8 mouse cellular contexts compared by ENCODE assay signal in genomic region chr3:79567703-79568362, GRCm38 (mm10). TPM values are rescaled to one million over a fixed set of nuclear protein-coding genes. Genes with fewer than 3 reads are reported as not detected.
DNase-seq lines count a peak whose midpoint lies in the region; ATAC-seq and TF ChIP-seq lines count a peak whose summit lies in the region.

Gene Fnip2 (minus strand): TSS chr3:79567796.

- H3K4me1 ChIP-seq in hindbrain, postnatal 0 days (ENCODE audit: insufficient read depth, low read length) = no peaks in the 10 kb centered on the region

- DNase-seq in ZHBTc4 (ENCODE audit: low read depth, low spot score) = peak; percentile 97
- peak; percentile 94 for DNase-seq in gastrocnemius, adult 2 months
- peak; percentile 94 for DNase-seq in hindbrain, postnatal 0 days (ENCODE audit: low spot score)
- peak; percentile 81 to 89 for DNase-seq in left cerebral cortex, adult 2 months (ENCODE audit: extremely low spot score in 1 of 2, low spot score in 2 of 2)
- peak; percentile 82 to 86 for DNase-seq in right cerebral cortex, adult 2 months (ENCODE audit: low spot score in 2 of 2)
- DNase-seq in urinary bladder, postnatal 14 days (ENCODE audit: low spot score) = peak; percentile 90

- H3K27me3 ChIP-seq in hindbrain, postnatal 0 days (ENCODE audit: insufficient read depth, low read length) = no peaks in the 10 kb centered on the region

- peak within 1 kb of the TSS; percentile 94 for H3K27ac ChIP-seq in gastrocnemius, adult 2 months
- peak within 1 kb of the TSS; percentile 78 for H3K27ac ChIP-seq in hindbrain, postnatal 0 days
- peak within 1 kb of the TSS; percentile 85 for H3K27ac ChIP-seq in left cerebral cortex, adult 2 months

- H3K4me3 ChIP-seq in gastrocnemius, adult 2 months = peak within 1 kb of the TSS; percentile 89
- H3K4me3 ChIP-seq in hindbrain, postnatal 0 days (ENCODE audit: low read length) = peak within 1 kb of the TSS; percentile 79
- H3K4me3 ChIP-seq in left cerebral cortex, adult 2 months = peak within 1 kb of the TSS; percentile 73

- under 1% methylated on average over 51 of the region's 55 CpGs for WGBS in hindbrain, postnatal 0 days

- intact Hi-C loops in gastrocnemius, adult 2 months (cut with DNase I) = loop anchor here (5.0 kb wide), 4 partner anchors 36 to 366 kb away; partner anchors contain the start of gene Rapgef2
- intact Hi-C loops in left cerebral cortex, adult 2 months (cut with DNase I) = loop anchor here (2.0 to 10.0 kb wide), 4 partner anchors 36 to 366 kb away; partner anchors contain the start of gene Rapgef2

- TF ChIP-seq CTCF in gastrocnemius, adult 2 months (IDR thresholded peaks at IDR 0.05) = no peak
- no peak for TF ChIP-seq CTCF in hindbrain, postnatal 0 days (IDR thresholded peaks at IDR 0.05; ENCODE audit: low read depth)
- no peak for TF ChIP-seq CTCF in left cerebral cortex, adult 2 months (IDR thresholded peaks at IDR 0.05)

- no peaks in the 10 kb centered on the region for H3K36me3 ChIP-seq in hindbrain, postnatal 0 days (ENCODE audit: insufficient read depth, low read length)

- peak; percentile 81 for ATAC-seq in common myeloid progenitor, adult 5-6 weeks (replicated peaks; ENCODE audit: low read depth, poor library complexity, severe bottlenecking)
- peak; percentile 97 for ATAC-seq in hindbrain, postnatal 0 days
- peak; percentile 85 for ATAC-seq in megakaryocyte, adult 5-6 weeks (ENCODE audit: poor library complexity, severe bottlenecking)

- peak within 1 kb of the TSS; percentile 75 for H3K9ac ChIP-seq in hindbrain, postnatal 0 days (replicated peaks; ENCODE audit: low read length)

- no peaks in the 10 kb centered on the region for H3K9me3 ChIP-seq in hindbrain, postnatal 0 days (ENCODE audit: low read length)

- peak within 1 kb of the TSS; percentile 95 for H3K4me2 ChIP-seq in hindbrain, postnatal 0 days (ENCODE audit: low read depth, low read length)

RNA-seq across cellular contexts. Expression of gene Fnip2, which starts in this region (rescaled TPM):
- total RNA-seq in common myeloid progenitor, adult 5-6 weeks (2017) = 10.5 and 21.0 TPM in 2 replicates
- total RNA-seq in gastrocnemius, adult 2 months (2021) = 1 to 10 TPM; 3.5 to 5.0 TPM
- total RNA-seq in hindbrain, postnatal 0 days (2014; rRNA removed) = 21.3 and 22.4 TPM in 2 replicates
- 3.5 and 4.6 TPM in 2 replicates for polyA plus RNA-seq in hindbrain, postnatal 0 days (2015; fragmentation: Nextera tagmentation; extraction: Ambion mirVana)
- 10 to 100 TPM; 17.7 to 20.2 TPM for total RNA-seq in left cerebral cortex, adult 2 months (2021)
- 17.9 and 21.3 TPM in 2 replicates for total RNA-seq in megakaryocyte, adult 5-6 weeks (2015)
- total RNA-seq in megakaryocyte, adult 5-6 weeks (2017) = 16.4 and 17.1 TPM in 2 replicates

Comparison
In these comparisons a context has a peak if more than half of its experiments do, and no peak if none do; other contexts are left out.
1. Peak in every context shown above with its lines: DNase-seq, ATAC-seq, H3K4me3 ChIP-seq and H3K27ac ChIP-seq.